Mouse (Mus musculus) neural tube, embryonic 14.5 days (tissue): Measurements from ENCODE around the gene Olfr1428. TPM values are rescaled to one million over a fixed set of nuclear protein-coding genes. Genes with fewer than 3 reads are reported as not detected.

Experiments
- ATAC-seq: fragments of 200-750 bp; cut with Nextera tagmentation; 2 replicates; pipeline ENCODE4 v1.8.0; 2017; ENCODE audit warnings: low read depth, mild to moderate bottlenecking, moderate TSS enrichment, moderate library complexity
- H3K27ac ChIP-seq: fragments of 300-500 bp; sonication (generic); 2 replicates; pipeline ENCODE4 v1.5.1; 2014; ENCODE audit warnings: low read depth, mild to moderate bottlenecking, control low read depth, low read length, moderate library complexity, mixed read lengths
- H3K27me3 ChIP-seq: fragments of 300-500 bp; sonication (generic); 2 replicates; pipeline ENCODE4 v1.6.1; 2014; ENCODE audit warnings: low read length; ENCODE audit not compliant: control insufficient read depth, insufficient read depth
- H3K36me3 ChIP-seq: fragments of 300-500 bp; sonication (generic); 2 replicates; pipeline ENCODE4 v1.6.1; 2014; ENCODE audit warnings: low read length, mixed read lengths; ENCODE audit not compliant: control insufficient read depth, insufficient read depth
- H3K4me1 ChIP-seq: fragments of 300-500 bp; sonication (generic); 2 replicates; pipeline ENCODE4 v1.6.1; 2014; ENCODE audit warnings: low read length; ENCODE audit not compliant: control insufficient read depth, insufficient read depth
- H3K4me2 ChIP-seq: fragments of 300-500 bp; sonication (generic); 2 replicates; pipeline ENCODE4 v1.6.1; 2014; ENCODE audit warnings: mild to moderate bottlenecking, low read depth, low read length, control low read depth
- H3K4me3 ChIP-seq: fragments of 300-500 bp; sonication (generic); 2 replicates; pipeline ENCODE4 v1.5.1; 2014; ENCODE audit warnings: low read depth, low read length, control low read depth, mixed read lengths
- H3K9ac ChIP-seq: fragments of 300-500 bp; sonication (generic); replicated peaks from 2 replicates; pipeline ENCODE4 v1.6.1; 2014; ENCODE audit warnings: low read depth, mild to moderate bottlenecking, control low read depth, low read length, mixed read lengths
- H3K9me3 ChIP-seq: fragments of 300-500 bp; sonication (generic); 2 replicates; pipeline ENCODE4 v1.6.1; 2016; ENCODE audit warnings: low read length; ENCODE audit not compliant: control insufficient read depth
- WGBS: fragments of 180-500 bp; shearing (Covaris S2); extraction: QIAGEN DNeasy Blood & Tissue Kit; methylation state at CpG from one replicate; pipeline ENCODE4 v1.1.7; 2014; 5-methylcytosine and 5-hydroxymethylcytosine counted together
- polyA plus RNA-seq: library from polyadenylated mRNA; unstranded; fragments of >200 nt; fragmentation: Nextera tagmentation; extraction: Ambion mirVana; gene quantifications from 2 replicates; pipeline ENCODE4 v1.2.1, GENCODE M21; 2014

Olfr1428 gene
- not detected in 2 replicates for polyA plus RNA-seq

- Histone ChIP-seq H3K9me3 (no peaks in the 10 kb centered on the region), H3K27me3 (no peaks in the 10 kb centered on the region), H3K4me3 (no peak within 1 kb of the TSS), H3K4me2 (no peak within 1 kb of the TSS), H3K27ac (no peak within 1 kb of the TSS), H3K4me1 (no peaks in the 10 kb centered on the region), H3K9ac (no peak within 1 kb of the TSS), H3K36me3 (no peaks in the 10 kb centered on the region)
- no peak for ATAC-seq
- 82% methylated on average over 1 of the region's 1 CpGs for WGBS
Measured at GRCm38 (mm10) chr19:12115797-12116196, at the start of gene Olfr1428. Gene Olfr1428 (minus strand): TSS chr19:12115897.

GRCm38 (mm10) chr19:12145452-12145851 lies 29.8 kb upstream of the Olfr1428 start:
- Histone ChIP-seq H3K27me3 (no peaks in the 10 kb centered on the region), H3K9me3 (no peaks in the 10 kb centered on the region), H3K4me1 (no peaks in the 10 kb centered on the region), H3K9ac (no peak overlapping the region), H3K27ac (no peak overlapping the region), H3K4me2 (no peak overlapping the region), H3K4me3 (no peak overlapping the region), H3K36me3 (no peaks in the 10 kb centered on the region)
- 90% methylated on average over 3 of the region's 3 CpGs for WGBS
- no peak for ATAC-seq

- Histone ChIP-seq H3K4me2 (no peak overlapping the region), H3K9ac (no peak overlapping the region), H3K27me3 (no peaks in the 10 kb centered on the region), H3K36me3 (no peaks in the 10 kb centered on the region), H3K27ac (no peak overlapping the region), H3K4me3 (no peak overlapping the region), H3K4me1 (no peaks in the 10 kb centered on the region), H3K9me3 (no peaks in the 10 kb centered on the region)
- 16% methylated on average over 1 of the region's 1 CpGs for WGBS
- ATAC-seq = no peak
Measured at GRCm38 (mm10) chr19:12143356-12143755, 27.7 kb upstream of the Olfr1428 start.

- H3K27me3 ChIP-seq = no peaks in the 10 kb centered on the region
- no peaks in the 10 kb centered on the region for H3K4me1 ChIP-seq
- H3K9ac ChIP-seq = no peak overlapping the region
- no peak overlapping the region for H3K4me2 ChIP-seq
- H3K36me3 ChIP-seq = no peaks in the 10 kb centered on the region
- H3K9me3 ChIP-seq = no peaks in the 10 kb centered on the region
- H3K4me3 ChIP-seq = no peak overlapping the region
- H3K27ac ChIP-seq = no peak overlapping the region
- ATAC-seq = peak; percentile 38; the same call in 1 of the 2 replicates
- WGBS = 39% methylated on average over 2 of the region's 2 CpGs
Measured at GRCm38 (mm10) chr19:12134289-12134688, 18.6 kb upstream of the Olfr1428 start.

GRCm38 (mm10) chr19:12123103-12123502 lies 7.4 kb upstream of the Olfr1428 start, which contains the start of gene Olfr76:
Gene Olfr76 (minus strand): TSS chr19:12123203.
- H3K4me1 ChIP-seq = no peaks in the 10 kb centered on the region
- 74% methylated on average over 3 of the region's 3 CpGs for WGBS

GRCm38 (mm10) chr19:12116464-12116863 lies 767 bp upstream of the Olfr1428 start:
- WGBS = 94% methylated on average over 3 of the region's 3 CpGs
- no peak overlapping the region for H3K4me2 ChIP-seq
- H3K4me1 ChIP-seq = no peaks in the 10 kb centered on the region
- H3K9me3 ChIP-seq = no peaks in the 10 kb centered on the region
- H3K36me3 ChIP-seq = no peaks in the 10 kb centered on the region
- H3K27ac ChIP-seq = no peak overlapping the region
- H3K4me3 ChIP-seq = no peak overlapping the region
- ATAC-seq = no peak
- no peak overlapping the region for H3K9ac ChIP-seq
- H3K27me3 ChIP-seq = no peaks in the 10 kb centered on the region

More at GRCm38 (mm10) chr19:12123103-12123502, 7.4 kb upstream of the Olfr1428 start, which contains the start of gene Olfr76:
- no peak within 1 kb of the TSS for H3K27ac ChIP-seq
- H3K27me3 ChIP-seq = no peaks in the 10 kb centered on the region
- ATAC-seq = no peak
- no peak within 1 kb of the TSS for H3K9ac ChIP-seq
- H3K4me2 ChIP-seq = no peak within 1 kb of the TSS
- no peaks in the 10 kb centered on the region for H3K9me3 ChIP-seq
- no peak within 1 kb of the TSS for H3K4me3 ChIP-seq
- H3K36me3 ChIP-seq = no peaks in the 10 kb centered on the region

GRCm38 (mm10) chr19:12113807-12114206 lies 1.9 kb downstream of the Olfr1428 start:
- WGBS = 73% methylated on average over 1 of the region's 1 CpGs
- no peaks in the 10 kb centered on the region for H3K36me3 ChIP-seq
- no peaks in the 10 kb centered on the region for H3K9me3 ChIP-seq
- no peak overlapping the region for H3K9ac ChIP-seq
- no peaks in the 10 kb centered on the region for H3K27me3 ChIP-seq
- no peak overlapping the region for H3K4me3 ChIP-seq
- no peak for ATAC-seq
- no peaks in the 10 kb centered on the region for H3K4me1 ChIP-seq
- H3K27ac ChIP-seq = no peak overlapping the region
- H3K4me2 ChIP-seq = no peak overlapping the region

- WGBS = 73% methylated on average over 1 of the region's 1 CpGs
- Histone ChIP-seq H3K9ac (no peak overlapping the region), H3K9me3 (no peaks in the 10 kb centered on the region), H3K4me2 (no peak overlapping the region), H3K36me3 (no peaks in the 10 kb centered on the region), H3K27me3 (no peaks in the 10 kb centered on the region), H3K27ac (no peak overlapping the region), H3K4me3 (no peak overlapping the region), H3K4me1 (no peaks in the 10 kb centered on the region)
- ATAC-seq = no peak
Measured at GRCm38 (mm10) chr19:12104541-12104940, 11.2 kb downstream of the Olfr1428 start.

- Histone ChIP-seq H3K4me3 (no peak within 1 kb of the TSS), H3K9me3 (no peaks in the 10 kb centered on the region), H3K27me3 (no peaks in the 10 kb centered on the region), H3K4me1 (no peaks in the 10 kb centered on the region), H3K27ac (no peak within 1 kb of the TSS), H3K4me2 (no peak within 1 kb of the TSS), H3K36me3 (no peaks in the 10 kb centered on the region), H3K9ac (no peak within 1 kb of the TSS)
- WGBS = 98% methylated on average over 2 of the region's 2 CpGs
- no peak for ATAC-seq
Measured at GRCm38 (mm10) chr19:12103234-12103633, 12.5 kb downstream of the Olfr1428 start, which contains the start of gene Olfr1427. Gene Olfr1427 (minus strand): TSS chr19:12103334.
